In genomic region chr7:136712962-136713640, GRCm38 (mm10) we compare ENCODE assay signal across 13 mouse cellular contexts.
DNase-seq lines count a peak whose midpoint lies in the region; ATAC-seq and TF ChIP-seq lines count a peak whose summit lies in the region.
"Had no signal": no experiment of that assay in that cellular context is flagged by ENCODE, and none has a peak within 500 bp of the region (broad histone marks: within the 10 kb centered on the region; RNA-seq: fewer than 3 reads in every experiment).

No protein-coding gene starts in this region.

- H3K79me2 ChIP-seq in heart, adult 2 months (replicated peaks; ENCODE audit: control insufficient read depth, insufficient read depth, low read length), result no peaks in the 10 kb centered on the region

- peak in 1 of 2 experiments; percentile 47 for DNase-seq in heart, adult 2 months
- peak; percentile 90 for DNase-seq in embryonic facial prominence, embryonic 14.5 days (ENCODE audit: low spot score)
- DNase-seq in kidney, postnatal 14 days, result peak; percentile 54
- DNase-seq in layer of hippocampus, adult 9-10 months (ENCODE audit: low spot score), result no peak
- DNase-seq: cerebellum, postnatal 36 days; lung, adult 18-20 months had no signal

- no peaks in the 10 kb centered on the region for H3K9me3 ChIP-seq in heart, embryonic 12.5 days (replicated peaks)
- H3K9me3 ChIP-seq in embryonic facial prominence, embryonic 14.5 days (ENCODE audit: control insufficient read depth, low read length), result no peaks in the 10 kb centered on the region
- no peaks in the 10 kb centered on the region for H3K9me3 ChIP-seq in heart, embryonic 15.5 days (replicated peaks)
- H3K9me3 ChIP-seq: forebrain, embryonic 13.5 days; hindbrain, embryonic 15.5 days had no signal

- intact Hi-C loops in heart, adult 2 months (cut with DNase I), result no loop called here

- H3K4me2 ChIP-seq in heart, embryonic 12.5 days, result no peak overlapping the region
- H3K4me2 ChIP-seq in embryonic facial prominence, embryonic 14.5 days (ENCODE audit: low read depth, low read length), result peak overlapping the region; percentile 24
- H3K4me2 ChIP-seq in heart, embryonic 15.5 days, result no peak overlapping the region
- H3K4me2 ChIP-seq: forebrain, embryonic 13.5 days; hindbrain, embryonic 15.5 days had no signal

- no peak for TF ChIP-seq CTCF in heart, adult 2 months (IDR thresholded peaks at IDR 0.05)

- no peaks in the 10 kb centered on the region; the same call in 1 of the 2 replicates for H3K27me3 ChIP-seq in heart, adult 2 months (ENCODE audit: control insufficient read depth, insufficient read depth, low read length)
- no peaks in the 10 kb centered on the region for H3K27me3 ChIP-seq in heart, embryonic 12.5 days (replicated peaks)
- no peaks in the 10 kb centered on the region for H3K27me3 ChIP-seq in embryonic facial prominence, embryonic 14.5 days (replicated peaks; ENCODE audit: control insufficient read depth, insufficient read depth, low read length)
- H3K27me3 ChIP-seq in heart, embryonic 15.5 days, result no peaks in the 10 kb centered on the region
- H3K27me3 ChIP-seq: forebrain, embryonic 13.5 days; hindbrain, embryonic 15.5 days had no signal

- no peaks in the 10 kb centered on the region for H3K36me3 ChIP-seq in heart, adult 2 months (ENCODE audit: control insufficient read depth, insufficient read depth, low read length)
- no peaks in the 10 kb centered on the region for H3K36me3 ChIP-seq in heart, embryonic 12.5 days
- no peaks in the 10 kb centered on the region for H3K36me3 ChIP-seq in embryonic facial prominence, embryonic 14.5 days (ENCODE audit: control insufficient read depth, insufficient read depth, low read length)
- H3K36me3 ChIP-seq in heart, embryonic 15.5 days, result no peaks in the 10 kb centered on the region
- H3K36me3 ChIP-seq: hindbrain, embryonic 15.5 days had no signal

- ATAC-seq in heart, embryonic 12.5 days (ENCODE audit: insufficient number of reproducible peaks, low FRiP score), result no peak
- ATAC-seq in embryonic facial prominence, embryonic 14.5 days (ENCODE audit: low read depth), result no peak
- no peak for ATAC-seq in heart, embryonic 15.5 days (replicated peaks; ENCODE audit: insufficient number of reproducible peaks, insufficient read depth, low FRiP score, low read depth)
- no peak for ATAC-seq in frontal cortex, adult (ENCODE audit: low TSS enrichment)
- no peak for ATAC-seq in megakaryocyte progenitor cell, adult 5-6 weeks (replicated peaks; ENCODE audit: poor library complexity)
- ATAC-seq: CD4-positive, CD25-positive, alpha-beta regulatory T cell, adult 4 months; forebrain, embryonic 13.5 days had no signal

- H3K27ac ChIP-seq in heart, adult 2 months, result peak overlapping the region; percentile 28
- no peak overlapping the region for H3K27ac ChIP-seq in heart, embryonic 12.5 days (ENCODE audit: poor library complexity, severe bottlenecking)
- peak overlapping the region; percentile 61 for H3K27ac ChIP-seq in embryonic facial prominence, embryonic 14.5 days (replicated peaks; ENCODE audit: low read depth, low read length)
- H3K27ac ChIP-seq in heart, embryonic 15.5 days, result peak overlapping the region; percentile 43
- H3K27ac ChIP-seq: forebrain, embryonic 13.5 days; hindbrain, embryonic 15.5 days had no signal

- no peak overlapping the region for H3K9ac ChIP-seq in heart, adult 2 months (ENCODE audit: low read depth, low read length)
- no peak overlapping the region for H3K9ac ChIP-seq in heart, embryonic 12.5 days
- H3K9ac ChIP-seq in embryonic facial prominence, embryonic 14.5 days (ENCODE audit: low read depth, low read length), result no peak overlapping the region
- no peak overlapping the region for H3K9ac ChIP-seq in heart, embryonic 15.5 days
- H3K9ac ChIP-seq: forebrain, embryonic 13.5 days; hindbrain, embryonic 15.5 days had no signal

- 70% methylated on average over 16 of the region's 16 CpGs for WGBS in heart, adult 2 months
- 71% methylated on average over 16 of the region's 16 CpGs for WGBS in heart, embryonic 12.5 days
- 54% methylated on average over 16 of the region's 16 CpGs for WGBS in embryonic facial prominence, embryonic 14.5 days
- WGBS in heart, embryonic 15.5 days, result 60% methylated on average over 16 of the region's 16 CpGs

- TF ChIP-seq POLR2A in heart, adult 2 months (IDR thresholded peaks at IDR 0.05; ENCODE audit: insufficient read depth, low read depth, low read length), result no peak

- H3K4me3 ChIP-seq in heart, adult 2 months, result no peak overlapping the region
- no peak overlapping the region for H3K4me3 ChIP-seq in heart, embryonic 12.5 days
- H3K4me3 ChIP-seq in embryonic facial prominence, embryonic 14.5 days (ENCODE audit: low read depth, low read length), result no peak overlapping the region
- H3K4me3 ChIP-seq in heart, embryonic 15.5 days, result no peak overlapping the region
- H3K4me3 ChIP-seq: forebrain, embryonic 13.5 days; hindbrain, embryonic 15.5 days had no signal

- no peaks in the 10 kb centered on the region for H3K4me1 ChIP-seq in heart, adult 2 months (ENCODE audit: control insufficient read depth, insufficient read depth, low read length)
- peaks cover 1% of the 10 kb centered on the region; the same call in 1 of the 2 replicates for H3K4me1 ChIP-seq in heart, embryonic 12.5 days (replicated peaks)
- peaks cover 17% of the 10 kb centered on the region for H3K4me1 ChIP-seq in embryonic facial prominence, embryonic 14.5 days (ENCODE audit: control insufficient read depth, insufficient read depth, low read length)
- no peaks in the 10 kb centered on the region; the same call in none of the 2 replicates for H3K4me1 ChIP-seq in heart, embryonic 15.5 days (replicated peaks)
- H3K4me1 ChIP-seq: forebrain, embryonic 13.5 days; hindbrain, embryonic 15.5 days had no signal

- no peak for TF ChIP-seq EP300 in heart, adult 2 months (IDR thresholded peaks at IDR 0.05; ENCODE audit: insufficient read depth, low read depth, low read length)
